Mouse (Mus musculus) heart, postnatal 0 days (tissue): Measurements from ENCODE around the gene Gdf1.

Experiments used
- CTCF ChIP-seq: IDR thresholded peaks from 2 replicates; pipeline ENCODE4 v1.5.1; 2016; ENCODE audit warnings: antibody characterized with exemption, control low read depth, low read depth
- EP300 ChIP-seq: IDR thresholded peaks from 2 replicates; pipeline ENCODE4 v1.6.1; 2016; ENCODE audit warnings: antibody characterized with exemption, low read depth

DNA sequence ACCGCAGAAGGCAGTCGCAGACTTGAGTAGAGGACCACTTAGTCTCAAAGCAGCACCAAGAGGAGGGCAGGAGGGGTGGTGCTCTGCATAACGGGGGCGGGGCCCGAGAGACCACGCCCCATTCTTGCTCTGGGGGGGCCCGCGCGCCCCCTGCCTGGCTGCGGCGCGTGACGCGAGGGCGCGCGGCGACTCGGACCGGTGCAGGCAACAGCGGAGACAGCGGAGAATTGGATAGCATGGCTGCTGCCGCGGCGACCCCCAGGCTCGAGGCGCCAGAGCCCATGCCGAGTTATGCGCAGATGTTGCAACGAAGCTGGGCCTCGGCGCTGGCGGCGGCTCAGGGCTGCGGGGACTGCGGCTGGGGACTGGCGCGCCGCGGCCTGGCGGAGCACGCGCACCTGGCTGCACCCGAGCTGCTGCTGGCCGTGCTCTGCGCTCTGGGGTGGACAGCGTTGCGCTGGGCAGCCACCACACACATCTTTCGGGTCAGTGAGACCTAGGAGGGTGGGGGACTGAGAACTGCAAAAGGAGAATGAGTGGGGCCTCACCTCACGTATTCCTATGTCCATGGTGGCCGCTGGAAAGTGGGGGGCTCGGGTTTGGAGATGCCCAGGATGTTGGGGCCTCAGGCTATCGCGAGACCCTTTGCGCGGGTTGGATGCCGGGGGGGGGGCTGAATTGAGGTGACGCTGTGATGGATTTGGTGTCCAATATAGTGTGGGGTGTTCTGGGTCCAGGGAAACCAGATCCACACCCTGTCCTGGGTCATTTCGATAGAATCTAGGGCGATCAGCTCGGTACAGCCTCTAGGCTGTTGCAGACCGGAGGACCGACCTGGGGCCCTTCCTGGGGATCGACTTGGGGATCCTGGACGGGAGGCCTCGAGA lies 13.8 kb upstream of the Gdf1 start, which contains the start of gene Cers1:
- no peak for TF ChIP-seq CTCF
- no peak for TF ChIP-seq EP300
